Mouse (Mus musculus) adrenal gland, adult (tissue): ENCODE results near the gene Aass.

ENCODE experiments used
- DNase-seq, 2 experiments: peaks; one replicate each; pipeline ENCODE4 v3.0.0; 2022 to 2023; ENCODE audit warnings: low spot score in 1 of 2; ENCODE audit not compliant: inconsistent age in 2 of 2

Gene Aass

GRCm38 (mm10) chr6:23076060-23076459 is 56.7 kb downstream of the Aass start:
- no peak for DNase-seq

GRCm38 (mm10) chr6:23055734-23056133 is 77.1 kb downstream of the Aass start:
- DNase-seq, result no peak

- DNase-seq, result no peak
Measured at GRCm38 (mm10) chr6:23048836-23049235, 84.0 kb downstream of the Aass start.

GRCm38 (mm10) chr6:23028251-23028650 is 104.5 kb downstream of the Aass start:
- no peak for DNase-seq
